Mouse (Mus musculus): ENCODE results near the gene Qrich2. TPM values are rescaled to one million over a fixed set of nuclear protein-coding genes. Genes with fewer than 3 reads are reported as not detected.
"Not testable (repeated sequence)": the region's sequence is repeated elsewhere in the genome, so short reads cannot be mapped to it uniquely, and the experiment has no call there.

Gene Qrich2
- polyA plus RNA-seq, 1 experiment from 2014 or later, result not detected

GRCm38 (mm10) chr11:116411582-116411981, 54.5 kb downstream of the Qrich2 start:
- DNase-seq (ENCODE audit: low spot score) (peak; percentile 40), ATAC-seq (ENCODE audit: low FRiP score) (no peak)
- H3K9ac ChIP-seq, result peak overlapping the region; percentile 95
- no peaks in the 10 kb centered on the region for H3K27me3 ChIP-seq (ENCODE audit: control insufficient read depth, insufficient read depth, low read length)
- peaks cover 15% of the 10 kb centered on the region for H3K4me1 ChIP-seq (replicated peaks; ENCODE audit: control insufficient read depth, insufficient read depth, low read length)
- peak overlapping the region; percentile 88 for H3K4me3 ChIP-seq (replicated peaks; ENCODE audit: low read length)
- no peaks in the 10 kb centered on the region for H3K9me3 ChIP-seq (ENCODE audit: control insufficient read depth, low read length)
- H3K36me3 ChIP-seq (replicated peaks; ENCODE audit: control insufficient read depth, insufficient read depth), result 0 out of 2 replicates have a peak, but pooled peaks cover under 1% of the 10 kb centered on the region
- H3K27ac ChIP-seq, result no peak overlapping the region
- 8% methylated on average over 6 of the region's 6 CpGs for WGBS
- H3K4me2 ChIP-seq (replicated peaks), result peak overlapping the region; percentile 74

GRCm38 (mm10) chr11:116410415-116410814, 55.6 kb downstream of the Qrich2 start:
- not testable (repeated sequence) for ATAC-seq (ENCODE audit: low FRiP score); DNase-seq (ENCODE audit: low spot score); H3K9me3 ChIP-seq (ENCODE audit: control insufficient read depth, low read length); H3K27ac ChIP-seq; H3K36me3 ChIP-seq (replicated peaks; ENCODE audit: control insufficient read depth, insufficient read depth); H3K27me3 ChIP-seq (ENCODE audit: control insufficient read depth, insufficient read depth, low read length)
- Histone ChIP-seq H3K4me2 (replicated peaks) (peak overlapping the region; percentile 74), H3K4me1 (replicated peaks; ENCODE audit: control insufficient read depth, insufficient read depth, low read length) (peaks cover 15% of the 10 kb centered on the region), H3K4me3 (replicated peaks; ENCODE audit: low read length) (0 out of 2 replicates have a peak overlapping the region, but pooled peaks have one; percentile 88), H3K9ac (peak overlapping the region; percentile 95)
- WGBS, result 89% methylated on average over 4 of the region's 4 CpGs

GRCm38 (mm10) chr11:116409008-116409407, 57.0 kb downstream of the Qrich2 start:
- ATAC-seq (ENCODE audit: low FRiP score) (no peak), DNase-seq (ENCODE audit: low spot score) (no peak)
- Histone ChIP-seq H3K4me2 (replicated peaks) (no peak overlapping the region), H3K9me3 (ENCODE audit: control insufficient read depth, low read length) (no peaks in the 10 kb centered on the region), H3K4me3 (replicated peaks; ENCODE audit: low read length) (no peak overlapping the region), H3K27ac (no peak overlapping the region), H3K9ac (no peak overlapping the region), H3K4me1 (replicated peaks; ENCODE audit: control insufficient read depth, insufficient read depth, low read length) (peaks cover 15% of the 10 kb centered on the region), H3K27me3 (ENCODE audit: control insufficient read depth, insufficient read depth, low read length) (no peaks in the 10 kb centered on the region), H3K36me3 (replicated peaks; ENCODE audit: control insufficient read depth, insufficient read depth) (peaks cover 8% of the 10 kb centered on the region; the same call in 1 of the 2 replicates)
- 91% methylated on average over 3 of the region's 3 CpGs for WGBS

- Histone ChIP-seq H3K9me3 (ENCODE audit: control insufficient read depth, low read length) (no peaks in the 10 kb centered on the region), H3K27ac (no peak overlapping the region), H3K4me1 (replicated peaks; ENCODE audit: control insufficient read depth, insufficient read depth, low read length) (peaks cover 9% of the 10 kb centered on the region), H3K36me3 (replicated peaks; ENCODE audit: control insufficient read depth, insufficient read depth) (peaks cover 8% of the 10 kb centered on the region; the same call in 1 of the 2 replicates), H3K9ac (no peak overlapping the region), H3K4me2 (replicated peaks) (no peak overlapping the region), H3K27me3 (ENCODE audit: control insufficient read depth, insufficient read depth, low read length) (no peaks in the 10 kb centered on the region), H3K4me3 (replicated peaks; ENCODE audit: low read length) (no peak overlapping the region)
- DNase-seq (ENCODE audit: low spot score), result no peak
- WGBS, result 94% methylated on average over 16 of the region's 16 CpGs
- no peak for ATAC-seq (ENCODE audit: low FRiP score)
Measured at GRCm38 (mm10) chr11:116406231-116406728, 59.8 kb downstream of the Qrich2 start.

GRCm38 (mm10) chr11:116405601-116406000, 60.4 kb downstream of the Qrich2 start:
- Histone ChIP-seq H3K27ac (no peak overlapping the region), H3K9ac (no peak overlapping the region), H3K4me3 (replicated peaks; ENCODE audit: low read length) (no peak overlapping the region), H3K27me3 (ENCODE audit: control insufficient read depth, insufficient read depth, low read length) (no peaks in the 10 kb centered on the region), H3K9me3 (ENCODE audit: control insufficient read depth, low read length) (no peaks in the 10 kb centered on the region), H3K36me3 (replicated peaks; ENCODE audit: control insufficient read depth, insufficient read depth) (peaks cover 8% of the 10 kb centered on the region; the same call in 1 of the 2 replicates), H3K4me2 (replicated peaks) (no peak overlapping the region), H3K4me1 (replicated peaks; ENCODE audit: control insufficient read depth, insufficient read depth, low read length) (peaks cover 2% of the 10 kb centered on the region)
- DNase-seq (ENCODE audit: low spot score) (no peak), ATAC-seq (ENCODE audit: low FRiP score) (no peak)
- 96% methylated on average over 4 of the region's 4 CpGs for WGBS

- Histone ChIP-seq H3K27ac (no peak overlapping the region), H3K9ac (no peak overlapping the region)
Measured at GRCm38 (mm10) chr11:116400560-116400959, 65.5 kb downstream of the Qrich2 start.

GRCm38 (mm10) chr11:116398348-116398677, 67.7 kb downstream of the Qrich2 start:
- no peaks in the 10 kb centered on the region for H3K9me3 ChIP-seq (ENCODE audit: control insufficient read depth, low read length)
- peaks cover 15% of the 10 kb centered on the region; the same call in 1 of the 2 replicates for H3K36me3 ChIP-seq (replicated peaks; ENCODE audit: control insufficient read depth, insufficient read depth)
- H3K9ac ChIP-seq, result no peak overlapping the region
- no peak for DNase-seq (ENCODE audit: low spot score)
- ATAC-seq (ENCODE audit: low FRiP score), result no peak
- H3K4me3 ChIP-seq (replicated peaks; ENCODE audit: low read length), result no peak overlapping the region
- H3K27me3 ChIP-seq (ENCODE audit: control insufficient read depth, insufficient read depth, low read length), result no peaks in the 10 kb centered on the region
- WGBS, result 62% methylated on average over 11 of the region's 11 CpGs
- no peak overlapping the region for H3K27ac ChIP-seq
- no peak overlapping the region for H3K4me2 ChIP-seq (replicated peaks)
- no peaks in the 10 kb centered on the region; the same call in 1 of the 2 replicates for H3K4me1 ChIP-seq (replicated peaks; ENCODE audit: control insufficient read depth, insufficient read depth, low read length)

More at GRCm38 (mm10) chr11:116400560-116400959, 65.5 kb downstream of the Qrich2 start:
- WGBS, result 62% methylated on average over 4 of the region's 4 CpGs
- DNase-seq (ENCODE audit: low spot score) (no peak), ATAC-seq (ENCODE audit: low FRiP score) (no peak)
- Histone ChIP-seq H3K27me3 (ENCODE audit: control insufficient read depth, insufficient read depth, low read length) (no peaks in the 10 kb centered on the region), H3K4me3 (replicated peaks; ENCODE audit: low read length) (no peak overlapping the region), H3K36me3 (replicated peaks; ENCODE audit: control insufficient read depth, insufficient read depth) (peaks cover 7% of the 10 kb centered on the region; the same call in 1 of the 2 replicates), H3K4me1 (replicated peaks; ENCODE audit: control insufficient read depth, insufficient read depth, low read length) (no peaks in the 10 kb centered on the region; the same call in 1 of the 2 replicates), H3K4me2 (replicated peaks) (no peak overlapping the region), H3K9me3 (ENCODE audit: control insufficient read depth, low read length) (no peaks in the 10 kb centered on the region)

- no peak overlapping the region for H3K27ac ChIP-seq
- H3K4me3 ChIP-seq (replicated peaks; ENCODE audit: low read length), result no peak overlapping the region
- no peak overlapping the region for H3K9ac ChIP-seq
- DNase-seq (ENCODE audit: low spot score), result no peak
- no peaks in the 10 kb centered on the region for H3K9me3 ChIP-seq (ENCODE audit: control insufficient read depth, low read length)
- ATAC-seq (ENCODE audit: low FRiP score), result no peak
- no peaks in the 10 kb centered on the region for H3K27me3 ChIP-seq (ENCODE audit: control insufficient read depth, insufficient read depth, low read length)
- no peak overlapping the region for H3K4me2 ChIP-seq (replicated peaks)
- H3K36me3 ChIP-seq (replicated peaks; ENCODE audit: control insufficient read depth, insufficient read depth), result peaks cover 15% of the 10 kb centered on the region; the same call in 1 of the 2 replicates
- H3K4me1 ChIP-seq (replicated peaks; ENCODE audit: control insufficient read depth, insufficient read depth, low read length), result no peaks in the 10 kb centered on the region; the same call in 1 of the 2 replicates
- WGBS, result 80% methylated on average over 8 of the region's 8 CpGs
Measured at GRCm38 (mm10) chr11:116397517-116398347, 68.3 kb downstream of the Qrich2 start.

- H3K4me2 ChIP-seq (replicated peaks), result no peak overlapping the region
- 93% methylated on average over 3 of the region's 3 CpGs for WGBS
- H3K27ac ChIP-seq, result no peak overlapping the region
- H3K27me3 ChIP-seq (ENCODE audit: control insufficient read depth, insufficient read depth, low read length), result no peaks in the 10 kb centered on the region
- no peak for DNase-seq (ENCODE audit: low spot score)
- H3K36me3 ChIP-seq (replicated peaks; ENCODE audit: control insufficient read depth, insufficient read depth), result peaks cover 15% of the 10 kb centered on the region; the same call in 1 of the 2 replicates
- no peak overlapping the region for H3K4me3 ChIP-seq (replicated peaks; ENCODE audit: low read length)
- no peak for ATAC-seq (ENCODE audit: low FRiP score)
- no peaks in the 10 kb centered on the region for H3K9me3 ChIP-seq (ENCODE audit: control insufficient read depth, low read length)
- H3K4me1 ChIP-seq (replicated peaks; ENCODE audit: control insufficient read depth, insufficient read depth, low read length), result no peaks in the 10 kb centered on the region; the same call in 1 of the 2 replicates
- no peak overlapping the region for H3K9ac ChIP-seq
Measured at GRCm38 (mm10) chr11:116396934-116397330, 69.1 kb downstream of the Qrich2 start.

Measured in hindbrain, embryonic 14.5 days (tissue).